Mouse (Mus musculus) gastrocnemius, adult 8-10 months (tissue): ENCODE results near the gene Mbtps1. TPM values are rescaled to one million over a fixed set of nuclear protein-coding genes. Genes with fewer than 3 reads are reported as not detected.

Source experiments
- DNase-seq, 2 experiments: peaks; one replicate each; pipeline ENCODE4 v3.0.0; 2022; ENCODE audit warnings: low spot score in 2 of 2
- total RNA-seq, 4 experiments: library from RNA; stranded (reverse); gene quantifications; 2 replicates each; pipeline ENCODE4 v1.2.4; 2022

The Mbtps1 gene
- total RNA-seq, 4 experiments from 2014 or later: 18.1 to 24.4 (median 22.5) TPM

- DNase-seq: no peak
Observed at GRCm38 (mm10) chr8:119503191-119503767, 55.3 kb downstream of the Mbtps1 start.

GRCm38 (mm10) chr8:119502111-119502510 lies 56.4 kb downstream of the Mbtps1 start:
- no peak for DNase-seq

- no peak for DNase-seq
Observed at GRCm38 (mm10) chr8:119501598-119501997, 56.9 kb downstream of the Mbtps1 start, which contains the start of gene Slc38a8. Slc38a8 (minus strand) TSS chr8:119501698.

- no peak for DNase-seq
Observed at GRCm38 (mm10) chr8:119499836-119500235, 58.7 kb downstream of the Mbtps1 start.

GRCm38 (mm10) chr8:119496848-119497247 lies 61.7 kb downstream of the Mbtps1 start:
- peak in 1 of 2 experiments; percentile 29 for DNase-seq

- DNase-seq: no peak
Observed at GRCm38 (mm10) chr8:119487093-119487492, 71.4 kb downstream of the Mbtps1 start.

- DNase-seq: no peak
Observed at GRCm38 (mm10) chr8:119484145-119484896, 74.2 kb downstream of the Mbtps1 start.

GRCm38 (mm10) chr8:119478684-119479083 lies 79.9 kb downstream of the Mbtps1 start:
- DNase-seq: no peak

GRCm38 (mm10) chr8:119468091-119468490 lies 90.4 kb downstream of the Mbtps1 start:
- DNase-seq: no peak

- no peak for DNase-seq
Observed at GRCm38 (mm10) chr8:119466794-119467193, 91.7 kb downstream of the Mbtps1 start.

GRCm38 (mm10) chr8:119466105-119466504 lies 92.4 kb downstream of the Mbtps1 start:
- DNase-seq: no peak

- DNase-seq: no peak
Observed at GRCm38 (mm10) chr8:119463709-119464108, 94.8 kb downstream of the Mbtps1 start.

- DNase-seq: no peak
Observed at GRCm38 (mm10) chr8:119461356-119461755, 97.2 kb downstream of the Mbtps1 start.

GRCm38 (mm10) chr8:119459724-119460123 lies 98.8 kb downstream of the Mbtps1 start:
- DNase-seq: no peak

Other genes with a start within 250 kb of the Mbtps1 start
- 100 to 1,000 TPM; 133 to 148 (median 143) TPM for gene Hsbp1, start 214.2 kb downstream of the Mbtps1 start, total RNA-seq
- 100 to 1,000 TPM in 1 of 4 experiments, 10 to 100 TPM in 3; 83.6 to 123 (median 95.6) TPM for gene Mlycd, start 163.9 kb downstream of the Mbtps1 start, total RNA-seq
- gene Osgin1, start 124.6 kb downstream of the Mbtps1 start, total RNA-seq: 10 to 100 TPM in 2 of 4 experiments, 1 to 10 TPM in 2; 5.9 to 19.9 (median 10.1) TPM
- gene Necab2, start 112.0 kb downstream of the Mbtps1 start, total RNA-seq: under 1 TPM in 1 of 4 experiments, not detected in 3; 0.22 TPM
- not detected for gene Slc38a8, start 57.0 kb downstream of the Mbtps1 start, total RNA-seq
- gene Hsdl1, start 16.4 kb upstream of the Mbtps1 start, total RNA-seq: 10 to 100 TPM; 16.1 to 21.1 (median 17.4) TPM
- gene Dnaaf1, start 16.5 kb upstream of the Mbtps1 start, total RNA-seq: not detected
- 1 to 10 TPM; 5.2 to 8.0 (median 6.9) TPM for gene Taf1c, start 46.5 kb upstream of the Mbtps1 start, total RNA-seq
- gene Adad2, start 54.0 kb upstream of the Mbtps1 start, total RNA-seq: not detected
- gene Kcng4, start 76.9 kb upstream of the Mbtps1 start, total RNA-seq: 10 to 100 TPM in 3 of 4 experiments, 1 to 10 TPM in 1; 8.3 to 22.8 (median 16.5) TPM
- 10 to 100 TPM; 63.4 to 89.3 (median 75.2) TPM for gene Wfdc1, start 107.6 kb upstream of the Mbtps1 start, total RNA-seq
- not detected for gene Atp2c2, start 141.3 kb upstream of the Mbtps1 start, total RNA-seq
- gene Tldc1, start 219.7 kb upstream of the Mbtps1 start, total RNA-seq: 1 to 10 TPM; 2.9 to 4.8 (median 3.8) TPM